Mouse (Mus musculus) heart, embryonic 11.5 days (tissue): Measurements from ENCODE around the gene Cit. TPM values are rescaled to one million over a fixed set of nuclear protein-coding genes. Genes with fewer than 3 reads are reported as not detected.

Source experiments
- ATAC-seq: fragments of 200-750 bp; cut with Nextera tagmentation; replicated peaks from 2 replicates; pipeline ENCODE4 v1.8.0; 2017; ENCODE audit warnings: moderate library complexity; ENCODE audit not compliant: insufficient number of reproducible peaks, low FRiP score, low TSS enrichment
- H3K27ac ChIP-seq: fragments of 300-500 bp; sonication (generic); 2 replicates; pipeline ENCODE4 v1.5.1; 2014; ENCODE audit warnings: mild to moderate bottlenecking, low read depth, low read length
- H3K27me3 ChIP-seq: fragments of 300-500 bp; sonication (generic); 2 replicates; pipeline ENCODE4 v1.6.1; 2014; ENCODE audit warnings: mild to moderate bottlenecking, low read length, mixed read lengths; ENCODE audit not compliant: control insufficient read depth, insufficient read depth
- H3K36me3 ChIP-seq: fragments of 300-500 bp; sonication (generic); 2 replicates; pipeline ENCODE4 v1.6.1; 2014; ENCODE audit warnings: mild to moderate bottlenecking, low read length, moderate library complexity, mixed read lengths; ENCODE audit not compliant: control insufficient read depth, insufficient read depth
- H3K4me1 ChIP-seq: fragments of 300-500 bp; sonication (generic); 2 replicates; pipeline ENCODE4 v1.6.1; 2014; ENCODE audit warnings: low read length; ENCODE audit not compliant: control insufficient read depth, insufficient read depth
- H3K4me2 ChIP-seq: fragments of 300-500 bp; sonication (generic); 2 replicates; pipeline ENCODE4 v1.6.1; 2014; ENCODE audit warnings: mild to moderate bottlenecking, moderate library complexity
- H3K4me3 ChIP-seq: fragments of 300-500 bp; sonication (generic); 2 replicates; pipeline ENCODE4 v1.5.1; 2014; ENCODE audit warnings: low read depth, low read length
- H3K9ac ChIP-seq: fragments of 300-500 bp; sonication (generic); 2 replicates; pipeline ENCODE4 v1.6.1; 2014; ENCODE audit warnings: mild to moderate bottlenecking, low read depth, low read length, moderate library complexity
- H3K9me3 ChIP-seq: fragments of 300-500 bp; sonication (generic); replicated peaks from 2 replicates; pipeline ENCODE4 v1.6.1; 2016; ENCODE audit warnings: low read length; ENCODE audit not compliant: control insufficient read depth
- WGBS: fragments of 180-500 bp; shearing (Covaris S2); extraction: QIAGEN DNeasy Blood & Tissue Kit; methylation state at CpG from one replicate; pipeline ENCODE4 v1.1.7; 2014; ENCODE audit not compliant: insufficient replicate concordance; 5-methylcytosine and 5-hydroxymethylcytosine counted together
- polyA plus RNA-seq: library from polyadenylated mRNA; unstranded; fragments of >200 nt; fragmentation: Nextera tagmentation; extraction: Ambion mirVana; gene quantifications from 2 replicates; pipeline ENCODE4 v1.2.1, GENCODE M21; 2014

Gene Cit
- polyA plus RNA-seq, 1 experiment from 2014 or later: 33.1 TPM

DNA sequence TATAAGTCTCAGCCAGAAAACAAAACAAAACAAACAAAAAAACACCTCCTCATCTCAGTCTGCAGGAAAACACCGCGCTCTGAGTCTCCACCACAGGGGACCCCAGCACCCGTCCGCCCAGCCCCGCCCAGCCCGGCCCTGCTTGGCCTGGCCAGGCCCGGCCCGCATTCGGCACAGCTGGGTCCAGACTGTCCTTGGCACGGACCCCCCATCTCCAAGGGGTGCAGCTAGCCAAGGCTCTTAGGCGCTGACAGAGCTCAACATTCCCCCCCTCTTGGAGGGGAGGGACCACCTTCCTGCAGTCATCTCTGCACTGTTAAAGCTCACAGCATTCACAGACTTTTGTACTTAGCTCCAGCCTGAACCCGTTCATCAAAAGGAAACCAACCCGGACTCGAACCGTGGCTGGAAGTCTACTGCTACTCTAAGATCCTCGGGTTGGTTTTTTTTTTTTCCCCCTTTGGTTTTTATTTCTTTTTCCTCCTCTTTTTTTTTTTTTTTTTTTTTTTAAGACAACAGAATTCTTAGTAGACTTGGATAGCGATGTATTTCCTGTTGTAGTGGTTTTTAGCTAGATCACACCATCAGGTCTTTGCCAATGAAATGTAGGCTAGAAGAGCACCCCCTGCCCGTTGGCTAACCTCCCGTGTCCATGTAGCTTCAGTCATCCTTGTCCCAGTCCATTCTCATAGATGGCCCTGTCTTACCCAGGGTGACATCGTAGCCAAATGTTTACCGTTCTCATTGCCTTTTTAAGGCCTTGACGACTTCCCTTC is 161.4 kb downstream of the Cit start:
- Histone ChIP-seq H3K27ac (no peak overlapping the region), H3K27me3 (no peaks in the 10 kb centered on the region), H3K36me3 (0 out of 2 replicates have a peak, but pooled peaks cover 2% of the 10 kb centered on the region), H3K9me3 (no peaks in the 10 kb centered on the region), H3K4me3 (no peak overlapping the region), H3K4me1 (no peaks in the 10 kb centered on the region), H3K9ac (no peak overlapping the region), H3K4me2 (no peak overlapping the region)
- no peak for ATAC-seq
- 60% methylated on average over 22 of the region's 22 CpGs for WGBS

GRCm38 (mm10) chr5:116007723-116008122 is 162.6 kb downstream of the Cit start:
- Histone ChIP-seq H3K9ac (no peak overlapping the region), H3K4me2 (no peak overlapping the region), H3K4me3 (no peak overlapping the region), H3K4me1 (no peaks in the 10 kb centered on the region), H3K27ac (no peak overlapping the region), H3K36me3 (0 out of 2 replicates have a peak, but pooled peaks cover 2% of the 10 kb centered on the region), H3K9me3 (no peaks in the 10 kb centered on the region), H3K27me3 (no peaks in the 10 kb centered on the region)
- WGBS: 80% methylated on average over 13 of the region's 13 CpGs
- no peak for ATAC-seq

GRCm38 (mm10) chr5:116009091-116009851 is 164.2 kb downstream of the Cit start:
- Histone ChIP-seq H3K4me3 (no peak overlapping the region), H3K27ac (no peak overlapping the region), H3K9ac (no peak overlapping the region), H3K27me3 (no peaks in the 10 kb centered on the region), H3K4me1 (no peaks in the 10 kb centered on the region), H3K9me3 (no peaks in the 10 kb centered on the region), H3K36me3 (peaks cover 5% of the 10 kb centered on the region), H3K4me2 (no peak overlapping the region)
- WGBS: 81% methylated on average over 15 of the region's 15 CpGs
- no peak for ATAC-seq

DNA sequence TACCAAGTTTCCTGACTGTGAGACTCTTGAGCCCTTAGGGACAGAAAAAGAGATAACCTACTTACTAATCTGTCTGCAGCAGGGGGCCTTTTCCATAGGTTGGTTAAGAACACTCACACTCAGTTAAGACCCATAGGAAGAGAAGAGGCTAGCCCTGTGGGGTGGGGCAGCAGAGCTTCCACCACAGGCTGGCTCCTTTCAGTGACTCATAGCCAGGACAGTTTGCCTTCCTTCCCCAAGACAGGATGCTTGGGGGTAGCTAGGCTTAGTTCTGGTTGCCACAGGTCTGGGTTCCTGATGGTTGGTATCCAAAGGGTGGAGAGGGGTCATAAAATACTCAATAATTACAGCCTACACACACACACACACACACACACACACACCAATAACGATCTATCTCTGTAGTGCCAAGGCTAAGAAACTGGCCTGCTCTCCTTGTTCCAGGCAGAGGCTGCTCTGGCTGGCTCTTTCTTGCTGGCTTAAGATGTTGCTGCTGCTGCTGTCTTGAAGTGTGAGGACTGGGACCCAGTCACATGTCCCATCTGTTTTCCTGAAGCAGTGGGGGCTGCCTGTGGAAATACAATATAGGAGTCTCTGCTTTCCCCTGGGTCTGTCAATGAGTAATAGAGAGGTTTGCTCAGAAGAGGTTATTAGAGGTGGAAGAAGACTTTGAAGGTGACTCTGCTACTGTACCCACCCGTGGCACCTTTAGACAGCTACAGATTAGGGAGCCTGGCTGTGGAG is 165.0 kb downstream of the Cit start:
- Histone ChIP-seq H3K27ac (no peak overlapping the region), H3K9ac (no peak overlapping the region), H3K9me3 (no peaks in the 10 kb centered on the region), H3K4me1 (no peaks in the 10 kb centered on the region), H3K36me3 (peaks cover 13% of the 10 kb centered on the region), H3K4me3 (no peak overlapping the region), H3K27me3 (no peaks in the 10 kb centered on the region), H3K4me2 (no peak overlapping the region)
- 74% methylated on average over 2 of the region's 2 CpGs for WGBS
- ATAC-seq: no peak; the same call in 1 of the 2 replicates

- no peak overlapping the region for H3K4me3 ChIP-seq
- peaks cover 26% of the 10 kb centered on the region for H3K36me3 ChIP-seq
- no peak overlapping the region for H3K9ac ChIP-seq
- H3K27ac ChIP-seq: no peak overlapping the region
- no peak for ATAC-seq
- H3K4me1 ChIP-seq: no peaks in the 10 kb centered on the region
- no peak overlapping the region for H3K4me2 ChIP-seq
- WGBS: 91% methylated on average over 7 of the region's 7 CpGs
- H3K9me3 ChIP-seq: no peaks in the 10 kb centered on the region
- H3K27me3 ChIP-seq: no peaks in the 10 kb centered on the region
Observed at GRCm38 (mm10) chr5:116011700-116012099, 166.6 kb downstream of the Cit start.

- H3K27ac ChIP-seq: no peak overlapping the region
- no peak overlapping the region for H3K9ac ChIP-seq
- H3K36me3 ChIP-seq: peaks cover 33% of the 10 kb centered on the region
- H3K4me1 ChIP-seq: no peaks in the 10 kb centered on the region
- no peak overlapping the region for H3K4me2 ChIP-seq
- no peaks in the 10 kb centered on the region for H3K9me3 ChIP-seq
- H3K27me3 ChIP-seq: no peaks in the 10 kb centered on the region
- no peak for ATAC-seq
- WGBS: 88% methylated on average over 7 of the region's 7 CpGs
- no peak overlapping the region for H3K4me3 ChIP-seq
Observed at GRCm38 (mm10) chr5:116012503-116012902, 167.4 kb downstream of the Cit start.

DNA sequence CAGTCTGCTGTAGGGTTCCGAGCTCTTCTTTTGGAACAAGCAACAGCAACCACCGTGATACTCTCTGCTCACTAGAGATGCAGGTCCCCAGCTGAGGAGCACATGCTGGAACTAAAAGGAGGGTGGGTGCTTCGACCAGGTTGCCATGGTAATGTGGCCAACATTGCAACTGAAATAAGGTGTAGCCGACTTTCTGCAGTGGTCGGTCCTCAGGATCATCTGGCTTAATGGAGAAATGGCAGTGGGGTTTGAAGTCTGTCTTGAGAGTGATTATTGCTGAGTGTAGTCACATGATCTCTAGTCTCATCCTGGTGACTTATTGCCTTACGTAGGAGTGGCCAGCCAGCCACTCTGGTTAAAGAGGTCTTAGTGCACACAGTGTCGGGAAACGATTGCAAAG is 168.7 kb downstream of the Cit start:
- Histone ChIP-seq H3K27me3 (no peaks in the 10 kb centered on the region), H3K4me1 (peaks cover 4% of the 10 kb centered on the region; the same call in 1 of the 2 replicates), H3K9ac (no peak overlapping the region), H3K4me3 (no peak overlapping the region), H3K27ac (no peak overlapping the region), H3K36me3 (peaks cover 40% of the 10 kb centered on the region), H3K4me2 (no peak overlapping the region), H3K9me3 (no peaks in the 10 kb centered on the region)
- WGBS: 81% methylated on average over 8 of the region's 8 CpGs
- no peak for ATAC-seq

DNA sequence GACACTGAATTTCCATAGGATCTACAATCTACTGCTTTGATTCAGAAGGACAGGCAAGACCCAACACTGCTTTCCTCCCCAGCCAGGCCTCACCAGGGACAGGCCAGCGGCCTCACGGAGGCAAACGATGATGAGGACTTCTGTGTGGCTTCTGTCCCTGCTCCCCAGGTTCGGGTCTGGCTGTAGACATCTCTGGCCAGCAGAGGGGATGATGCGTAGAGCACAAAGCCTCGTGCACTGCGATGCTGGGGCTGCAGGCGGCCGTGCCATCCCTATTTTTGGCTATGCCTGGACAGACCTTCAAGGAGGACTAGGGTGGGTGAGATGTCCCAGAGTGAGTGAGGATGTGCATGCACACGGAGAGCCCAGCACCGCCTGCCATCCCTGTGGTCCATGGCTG is 169.2 kb downstream of the Cit start:
- Histone ChIP-seq H3K9ac (no peak overlapping the region), H3K9me3 (no peaks in the 10 kb centered on the region), H3K27me3 (no peaks in the 10 kb centered on the region), H3K36me3 (peaks cover 40% of the 10 kb centered on the region), H3K4me2 (no peak overlapping the region), H3K4me1 (peaks cover 9% of the 10 kb centered on the region), H3K27ac (no peak overlapping the region), H3K4me3 (no peak overlapping the region)
- no peak for ATAC-seq
- 86% methylated on average over 11 of the region's 11 CpGs for WGBS
